Mouse (Mus musculus) spleen, adult 2 months (tissue): ENCODE measurements around the gene Tas2r144.

Source experiments
- CTCF ChIP-seq: fragments of 200-500 bp; IDR thresholded peaks from 2 replicates; pipeline ENCODE4 v1.5.1; 2011; ENCODE audit warnings: mild to moderate bottlenecking, inconsistent platforms; ENCODE audit not compliant: insufficient read depth, insufficient read length, insufficient replicate concordance; ENCODE audit errors: extremely low read depth
- POLR2A ChIP-seq: fragments of 200-500 bp; IDR thresholded peaks from 2 replicates; pipeline ENCODE4 v1.6.1; 2011; ENCODE audit warnings: low read depth, low read length, inconsistent platforms

DNA sequence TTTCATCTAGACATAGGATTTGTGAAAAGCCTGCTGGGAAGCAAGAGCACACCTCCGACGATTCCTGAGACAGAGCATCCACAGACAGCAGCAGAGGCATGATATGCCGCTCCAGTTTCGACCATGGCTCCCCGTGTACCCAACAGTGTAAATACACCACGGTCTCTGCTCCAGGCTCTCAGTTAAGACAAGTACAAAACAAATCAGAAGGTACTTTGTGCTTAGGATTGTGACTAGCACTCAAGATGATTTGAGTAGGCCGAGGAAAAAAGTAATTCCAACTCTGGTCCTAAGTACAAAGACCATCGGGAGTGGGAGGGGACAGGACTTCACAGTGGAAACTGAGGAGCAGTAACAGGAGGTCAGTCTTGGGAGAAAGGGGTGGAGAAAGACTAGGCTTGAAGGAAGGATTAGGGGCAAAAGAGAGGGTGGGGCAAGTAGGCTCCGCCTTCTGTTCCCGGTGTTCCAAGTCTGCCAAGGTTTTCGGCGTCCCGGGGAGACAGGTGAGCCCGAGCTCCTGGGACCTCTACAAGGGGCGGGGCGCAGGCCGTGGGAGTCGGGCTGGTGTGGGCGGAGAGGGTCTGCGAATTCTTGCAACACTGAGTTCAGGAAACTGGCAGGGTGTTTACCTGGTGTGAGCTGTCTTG lies 46.5 kb downstream of the Tas2r144 start, which contains the start of gene Tmem139:
- TF ChIP-seq CTCF: no peak
- TF ChIP-seq POLR2A: no peak
